Mouse (Mus musculus) CH12.LX (cell line): ENCODE results near the gene Fbxo11.

Source experiments
- CTCF ChIP-seq, 2 experiments: IDR thresholded peaks in 1 of 2; conservative IDR thresholded peaks in 1 of 2; 2 replicates each; pipeline ENCODE4 v1.5.1; 2011 to 2012; ENCODE audit warnings: low read depth in 2 of 2, low read length in 2 of 2, improper control_type of control experiment in 1 of 2, inconsistent platforms in 1 of 2, mild to moderate bottlenecking in 1 of 2, moderate library complexity in 1 of 2
- EP300 ChIP-seq: IDR thresholded peaks from 2 replicates; pipeline ENCODE4 v1.6.1; 2011; ENCODE audit warnings: low read length, improper control_type of control experiment
- TBP ChIP-seq: conservative IDR thresholded peaks from 2 replicates; pipeline ENCODE4 v1.6.1; 2011; ENCODE audit warnings: low read depth, low read length, improper control_type of control experiment
- UBTF ChIP-seq: IDR thresholded peaks from 2 replicates; pipeline ENCODE4 v1.6.1; 2012; ENCODE audit warnings: low read depth, mild to moderate bottlenecking, inconsistent platforms, low read length, improper control_type of control experiment, moderate library complexity

DNA sequence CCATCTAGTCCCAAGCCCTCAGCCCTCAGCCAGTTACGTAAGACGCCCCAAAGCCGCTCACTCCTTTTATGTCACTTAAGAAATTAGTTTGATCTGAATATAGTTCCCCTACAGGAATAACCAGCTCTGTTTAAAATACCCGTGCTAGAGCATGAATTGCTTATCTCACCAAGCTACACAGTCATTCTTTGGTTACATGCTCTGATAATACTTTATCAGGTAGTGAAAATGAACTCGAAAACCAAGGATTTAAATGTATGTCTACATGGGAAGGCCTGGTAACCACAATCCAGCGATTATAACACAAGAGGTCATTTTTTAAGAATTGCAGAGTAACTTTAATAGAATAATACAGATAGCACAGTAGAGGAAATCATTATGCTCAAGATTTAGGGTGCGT is 7.0 kb upstream of the Fbxo11 start:
- TF ChIP-seq UBTF = no peak
- no peak for TF ChIP-seq CTCF (conservative IDR thresholded peaks at IDR 0.05 in 1 of 2, IDR thresholded peaks at IDR 0.05 in 1 of 2; ENCODE audit: low read depth in 2 of 2, low read length in 2 of 2)
- no peak for TF ChIP-seq EP300
- TF ChIP-seq TBP = no peak
